Mouse (Mus musculus) thymus, postnatal 36 days (tissue): ENCODE data around the gene Scnm1.
A peak's percentile ranks its signal among the peaks of the same experiment; 100 is the strongest.

Experiments used
- DNase-seq, 2 experiments: peaks; one replicate each; pipeline ENCODE4 v3.0.0; 2022; ENCODE audit warnings: mixed read lengths in 2 of 2

The Scnm1 gene

DNA sequence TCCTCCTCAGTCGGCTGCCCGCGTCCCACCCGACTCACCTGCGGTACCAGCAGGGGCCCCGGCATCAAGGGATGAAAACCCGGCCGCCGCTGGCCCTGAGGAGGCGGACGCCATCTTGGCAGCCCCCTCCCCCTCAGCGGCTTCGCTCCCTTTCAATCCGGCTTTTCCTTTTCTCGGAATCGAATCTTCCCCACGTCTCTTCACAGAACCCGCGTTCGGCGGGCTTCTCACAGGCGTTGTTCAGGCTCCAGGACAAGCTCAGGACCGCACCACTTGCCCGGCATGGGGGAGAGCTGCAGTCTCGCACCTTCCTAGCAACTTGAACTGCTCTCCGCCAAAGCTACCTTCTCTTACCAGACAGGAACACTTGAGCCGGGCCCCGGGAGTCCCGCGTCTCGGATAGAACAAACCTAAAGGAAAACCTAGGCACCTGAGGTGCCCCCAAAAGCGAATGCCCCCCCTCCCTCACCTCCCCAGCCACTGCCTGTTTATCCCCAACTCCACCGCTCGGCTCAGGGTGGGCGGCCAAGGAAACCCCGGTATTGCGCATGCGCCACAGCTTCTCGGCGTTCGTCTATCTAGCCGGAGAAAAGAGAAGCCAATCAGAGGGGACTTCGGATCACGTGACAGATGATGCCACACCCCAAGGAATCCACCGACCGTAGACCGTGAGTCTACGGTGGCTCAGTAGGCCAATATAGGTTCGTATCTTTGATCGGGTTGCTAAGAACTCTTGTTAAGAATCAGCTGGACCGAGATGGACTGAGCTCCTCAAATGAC lies 27.3 kb downstream of the Scnm1 start, which contains the start of gene Pip5k1a:
Gene Pip5k1a, minus strand, starts transcription at position 593 of the 780 bp plus-strand sequence.
- DNase-seq = peak; percentile 94 to 97

DNA sequence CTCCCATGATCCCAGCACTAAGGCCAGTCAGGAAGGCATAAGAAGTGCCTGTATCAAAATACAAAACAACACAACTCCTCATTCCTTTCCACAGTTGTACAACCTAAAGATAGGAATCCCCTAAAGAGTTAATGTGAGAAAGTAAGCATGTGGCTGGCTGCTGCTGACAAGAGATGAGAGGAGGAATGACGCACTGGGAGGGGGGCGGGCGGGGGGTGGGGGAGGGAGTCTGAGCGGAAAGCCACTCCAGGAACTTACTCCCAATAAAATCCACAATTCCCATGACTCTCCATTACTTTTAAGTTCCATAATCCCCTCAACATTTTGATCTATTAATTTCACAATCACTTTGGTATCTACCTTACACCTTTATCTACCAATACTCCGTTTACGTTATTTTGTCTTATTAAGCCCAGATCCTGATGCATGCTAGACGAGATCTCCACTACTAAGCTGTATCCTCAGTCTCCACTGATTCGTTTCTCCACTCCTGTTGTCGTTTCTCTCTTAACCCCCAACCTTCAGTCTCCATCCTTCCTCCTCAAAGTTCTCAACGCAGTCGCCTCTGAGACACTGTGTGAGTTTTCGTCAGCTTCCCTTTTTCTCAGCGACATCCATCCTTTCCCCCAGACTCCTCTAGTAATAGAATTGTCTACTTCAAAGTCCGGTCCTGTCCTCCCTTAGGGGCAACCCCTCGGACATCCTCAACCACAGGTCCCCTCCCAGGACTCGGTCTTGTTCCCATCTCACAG lies 28.0 kb downstream of the Scnm1 start:
- no peak for DNase-seq

DNA sequence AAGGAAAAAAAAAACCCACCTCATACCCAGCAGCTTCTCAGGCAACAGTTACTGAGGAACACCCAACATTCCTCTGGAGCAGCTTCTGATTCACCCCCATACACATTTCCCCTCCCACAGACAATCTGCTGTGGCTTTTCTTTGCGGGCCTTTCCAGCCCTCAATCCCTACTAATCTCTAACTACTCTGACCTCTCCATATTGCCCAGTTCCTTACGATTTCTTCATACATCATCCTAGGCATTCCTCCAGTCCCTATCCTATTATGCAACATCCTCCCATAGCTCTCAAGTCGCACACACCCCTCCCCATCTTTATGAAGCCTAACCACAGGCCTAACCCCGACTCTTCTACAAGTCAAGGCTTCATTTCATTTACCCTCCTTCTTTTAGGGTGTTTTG lies 28.7 kb downstream of the Scnm1 start:
- DNase-seq = no peak

- no peak for DNase-seq
Measured at GRCm38 (mm10) chr3:95100854-95101253, 33.0 kb downstream of the Scnm1 start.

- no peak for DNase-seq
Measured at GRCm38 (mm10) chr3:95088071-95088470, 45.7 kb downstream of the Scnm1 start.
